Mouse (Mus musculus): ENCODE data around the gene Kng1. TPM values are rescaled to one million over a fixed set of nuclear protein-coding genes. Genes with fewer than 3 reads are reported as not detected.
"Not testable (repeated sequence)": the region's sequence is repeated elsewhere in the genome, so short reads cannot be mapped to it uniquely, and the experiment has no call there.

The Kng1 gene
- polyA plus RNA-seq, 1 experiment from 2014 or later = 2.1 TPM

- H3K27ac ChIP-seq (ENCODE audit: low read depth, low read length) = no peak overlapping the region
- ATAC-seq (replicated peaks; ENCODE audit: insufficient number of reproducible peaks, low FRiP score, low TSS enrichment) = no peak
- H3K4me2 ChIP-seq = no peak overlapping the region
- no peaks in the 10 kb centered on the region for H3K4me1 ChIP-seq (ENCODE audit: control insufficient read depth, insufficient read depth, low read length)
- no peak overlapping the region for H3K4me3 ChIP-seq (ENCODE audit: low read depth, low read length)
- H3K36me3 ChIP-seq (ENCODE audit: control insufficient read depth, insufficient read depth, low read length) = no peaks in the 10 kb centered on the region
- no peak overlapping the region for H3K9ac ChIP-seq (ENCODE audit: low read depth, low read length)
- H3K9me3 ChIP-seq (replicated peaks; ENCODE audit: control insufficient read depth, low read length) = no peaks in the 10 kb centered on the region
- H3K27me3 ChIP-seq (ENCODE audit: control insufficient read depth, insufficient read depth, low read length) = no peaks in the 10 kb centered on the region
- WGBS (ENCODE audit: insufficient replicate concordance) = 73% methylated on average over 5 of the region's 5 CpGs
Measured at GRCm38 (mm10) chr16:23030673-23031435, 26.8 kb upstream of the Kng1 start.

GRCm38 (mm10) chr16:23033673-23034072 is 24.0 kb upstream of the Kng1 start:
- H3K27me3 ChIP-seq (ENCODE audit: control insufficient read depth, insufficient read depth, low read length) = no peaks in the 10 kb centered on the region
- no peak for ATAC-seq (replicated peaks; ENCODE audit: insufficient number of reproducible peaks, low FRiP score, low TSS enrichment)
- no peaks in the 10 kb centered on the region for H3K4me1 ChIP-seq (ENCODE audit: control insufficient read depth, insufficient read depth, low read length)
- H3K9me3 ChIP-seq (replicated peaks; ENCODE audit: control insufficient read depth, low read length) = no peaks in the 10 kb centered on the region
- no peaks in the 10 kb centered on the region for H3K36me3 ChIP-seq (ENCODE audit: control insufficient read depth, insufficient read depth, low read length)
- no peak overlapping the region for H3K9ac ChIP-seq (ENCODE audit: low read depth, low read length)
- 87% methylated on average over 4 of the region's 4 CpGs for WGBS (ENCODE audit: insufficient replicate concordance)
- no peak overlapping the region for H3K4me2 ChIP-seq
- H3K27ac ChIP-seq (ENCODE audit: low read depth, low read length) = no peak overlapping the region
- no peak overlapping the region for H3K4me3 ChIP-seq (ENCODE audit: low read depth, low read length)

- Histone ChIP-seq H3K9ac (ENCODE audit: low read depth, low read length) (no peak overlapping the region), H3K9me3 (replicated peaks; ENCODE audit: control insufficient read depth, low read length) (no peaks in the 10 kb centered on the region; the same call in 1 of the 2 replicates), H3K4me2 (no peak overlapping the region), H3K36me3 (ENCODE audit: control insufficient read depth, insufficient read depth, low read length) (no peaks in the 10 kb centered on the region), H3K4me3 (ENCODE audit: low read depth, low read length) (no peak overlapping the region), H3K27me3 (ENCODE audit: control insufficient read depth, insufficient read depth, low read length) (no peaks in the 10 kb centered on the region), H3K27ac (ENCODE audit: low read depth, low read length) (no peak overlapping the region), H3K4me1 (ENCODE audit: control insufficient read depth, insufficient read depth, low read length) (0 out of 2 replicates have a peak, but pooled peaks cover 2% of the 10 kb centered on the region)
- no peak for ATAC-seq (replicated peaks; ENCODE audit: insufficient number of reproducible peaks, low FRiP score, low TSS enrichment)
- 69% methylated on average over 7 of the region's 7 CpGs for WGBS (ENCODE audit: insufficient replicate concordance)
Measured at GRCm38 (mm10) chr16:23037744-23038143, 19.9 kb upstream of the Kng1 start.

GRCm38 (mm10) chr16:23039281-23039680 is 18.4 kb upstream of the Kng1 start:
- H3K4me1 ChIP-seq (ENCODE audit: control insufficient read depth, insufficient read depth, low read length) = 0 out of 2 replicates have a peak, but pooled peaks cover 2% of the 10 kb centered on the region
- no peaks in the 10 kb centered on the region; the same call in 1 of the 2 replicates for H3K9me3 ChIP-seq (replicated peaks; ENCODE audit: control insufficient read depth, low read length)
- no peak overlapping the region for H3K27ac ChIP-seq (ENCODE audit: low read depth, low read length)
- H3K4me2 ChIP-seq = no peak overlapping the region
- no peak overlapping the region for H3K9ac ChIP-seq (ENCODE audit: low read depth, low read length)
- no peaks in the 10 kb centered on the region for H3K27me3 ChIP-seq (ENCODE audit: control insufficient read depth, insufficient read depth, low read length)
- ATAC-seq (replicated peaks; ENCODE audit: insufficient number of reproducible peaks, low FRiP score, low TSS enrichment) = no peak
- H3K36me3 ChIP-seq (ENCODE audit: control insufficient read depth, insufficient read depth, low read length) = no peaks in the 10 kb centered on the region
- no peak overlapping the region for H3K4me3 ChIP-seq (ENCODE audit: low read depth, low read length)
- 92% methylated on average over 4 of the region's 4 CpGs for WGBS (ENCODE audit: insufficient replicate concordance)

- H3K27ac ChIP-seq (ENCODE audit: low read depth, low read length) = no peak overlapping the region
- no peak overlapping the region for H3K4me2 ChIP-seq
- no peak for ATAC-seq (replicated peaks; ENCODE audit: insufficient number of reproducible peaks, low FRiP score, low TSS enrichment)
- no peak overlapping the region for H3K4me3 ChIP-seq (ENCODE audit: low read depth, low read length)
- no peaks in the 10 kb centered on the region for H3K27me3 ChIP-seq (ENCODE audit: control insufficient read depth, insufficient read depth, low read length)
- 24% methylated on average over 4 of the region's 4 CpGs for WGBS (ENCODE audit: insufficient replicate concordance)
- H3K9me3 ChIP-seq (replicated peaks; ENCODE audit: control insufficient read depth, low read length) = no peaks in the 10 kb centered on the region; the same call in 1 of the 2 replicates
- no peaks in the 10 kb centered on the region for H3K36me3 ChIP-seq (ENCODE audit: control insufficient read depth, insufficient read depth, low read length)
- H3K9ac ChIP-seq (ENCODE audit: low read depth, low read length) = no peak overlapping the region
- H3K4me1 ChIP-seq (ENCODE audit: control insufficient read depth, insufficient read depth, low read length) = 0 out of 2 replicates have a peak, but pooled peaks cover 2% of the 10 kb centered on the region
Measured at GRCm38 (mm10) chr16:23040876-23041275, 16.8 kb upstream of the Kng1 start.

GRCm38 (mm10) chr16:23046319-23046718 is 11.3 kb upstream of the Kng1 start:
- 58% methylated on average over 5 of the region's 5 CpGs for WGBS (ENCODE audit: insufficient replicate concordance)
- H3K9ac ChIP-seq (ENCODE audit: low read depth, low read length) = no peak overlapping the region

GRCm38 (mm10) chr16:23059630-23060029 is 2.0 kb downstream of the Kng1 start:
- not testable (repeated sequence) for H3K9ac ChIP-seq (ENCODE audit: low read depth, low read length); ATAC-seq (replicated peaks; ENCODE audit: insufficient number of reproducible peaks, low FRiP score, low TSS enrichment); H3K36me3 ChIP-seq (ENCODE audit: control insufficient read depth, insufficient read depth, low read length); H3K27ac ChIP-seq (ENCODE audit: low read depth, low read length); H3K4me1 ChIP-seq (ENCODE audit: control insufficient read depth, insufficient read depth, low read length); H3K9me3 ChIP-seq (replicated peaks; ENCODE audit: control insufficient read depth, low read length); H3K4me3 ChIP-seq (ENCODE audit: low read depth, low read length); H3K27me3 ChIP-seq (ENCODE audit: control insufficient read depth, insufficient read depth, low read length); H3K4me2 ChIP-seq
- WGBS (ENCODE audit: insufficient replicate concordance) = 55% methylated on average over 4 of the region's 4 CpGs

More at GRCm38 (mm10) chr16:23046319-23046718, 11.3 kb upstream of the Kng1 start:
- Histone ChIP-seq H3K36me3 (ENCODE audit: control insufficient read depth, insufficient read depth, low read length) (no peaks in the 10 kb centered on the region), H3K4me2 (no peak overlapping the region), H3K9me3 (replicated peaks; ENCODE audit: control insufficient read depth, low read length) (no peaks in the 10 kb centered on the region), H3K4me1 (ENCODE audit: control insufficient read depth, insufficient read depth, low read length) (no peaks in the 10 kb centered on the region), H3K27me3 (ENCODE audit: control insufficient read depth, insufficient read depth, low read length) (no peaks in the 10 kb centered on the region), H3K27ac (ENCODE audit: low read depth, low read length) (no peak overlapping the region), H3K4me3 (ENCODE audit: low read depth, low read length) (no peak overlapping the region)
- no peak for ATAC-seq (replicated peaks; ENCODE audit: insufficient number of reproducible peaks, low FRiP score, low TSS enrichment)

GRCm38 (mm10) chr16:23060781-23061325 is 3.2 kb downstream of the Kng1 start:
- 77% methylated on average over 5 of the region's 5 CpGs for WGBS (ENCODE audit: insufficient replicate concordance)
- H3K9ac ChIP-seq (ENCODE audit: low read depth, low read length); H3K4me3 ChIP-seq (ENCODE audit: low read depth, low read length): not testable (repeated sequence)

GRCm38 (mm10) chr16:23077516-23077915 is 19.9 kb downstream of the Kng1 start:
- ATAC-seq (replicated peaks; ENCODE audit: insufficient number of reproducible peaks, low FRiP score, low TSS enrichment); H3K36me3 ChIP-seq (ENCODE audit: control insufficient read depth, insufficient read depth, low read length); H3K27ac ChIP-seq (ENCODE audit: low read depth, low read length); H3K4me1 ChIP-seq (ENCODE audit: control insufficient read depth, insufficient read depth, low read length); H3K9ac ChIP-seq (ENCODE audit: low read depth, low read length); H3K4me2 ChIP-seq; H3K27me3 ChIP-seq (ENCODE audit: control insufficient read depth, insufficient read depth, low read length); H3K9me3 ChIP-seq (replicated peaks; ENCODE audit: control insufficient read depth, low read length); H3K4me3 ChIP-seq (ENCODE audit: low read depth, low read length): not testable (repeated sequence)
- WGBS (ENCODE audit: insufficient replicate concordance) = 80% methylated on average over 6 of the region's 6 CpGs

More at GRCm38 (mm10) chr16:23060781-23061325, 3.2 kb downstream of the Kng1 start:
- not testable (repeated sequence) for H3K27ac ChIP-seq (ENCODE audit: low read depth, low read length); H3K9me3 ChIP-seq (replicated peaks; ENCODE audit: control insufficient read depth, low read length); H3K27me3 ChIP-seq (ENCODE audit: control insufficient read depth, insufficient read depth, low read length); H3K36me3 ChIP-seq (ENCODE audit: control insufficient read depth, insufficient read depth, low read length); H3K4me1 ChIP-seq (ENCODE audit: control insufficient read depth, insufficient read depth, low read length); H3K4me2 ChIP-seq; ATAC-seq (replicated peaks; ENCODE audit: insufficient number of reproducible peaks, low FRiP score, low TSS enrichment)
